Mouse (Mus musculus): ENCODE results near the gene Tymp. TPM values are rescaled to one million over a fixed set of nuclear protein-coding genes. Genes with fewer than 3 reads are reported as not detected.

Tymp gene
- polyA plus RNA-seq, 1 experiment = 1.4 TPM

GRCm38 (mm10) chr15:89353837-89354236, 23.0 kb downstream of the Tymp start:
- no peak for TF ChIP-seq GATA1 (IDR thresholded peaks at IDR 0.05; ENCODE audit: low read length)

- TF ChIP-seq GATA1 (IDR thresholded peaks at IDR 0.05; ENCODE audit: low read length) = no peak
Measured at GRCm38 (mm10) chr15:89352795-89353194, 24.0 kb downstream of the Tymp start.

GRCm38 (mm10) chr15:89352054-89352453, 24.8 kb downstream of the Tymp start:
- TF ChIP-seq GATA1 (IDR thresholded peaks at IDR 0.05; ENCODE audit: low read length) = no peak

GRCm38 (mm10) chr15:89351302-89351701, 25.5 kb downstream of the Tymp start:
- TF ChIP-seq GATA1 (IDR thresholded peaks at IDR 0.05; ENCODE audit: low read length) = no peak

- no peak for TF ChIP-seq GATA1 (IDR thresholded peaks at IDR 0.05; ENCODE audit: low read length)
Measured at GRCm38 (mm10) chr15:89350447-89350846, 26.4 kb downstream of the Tymp start.

DNA sequence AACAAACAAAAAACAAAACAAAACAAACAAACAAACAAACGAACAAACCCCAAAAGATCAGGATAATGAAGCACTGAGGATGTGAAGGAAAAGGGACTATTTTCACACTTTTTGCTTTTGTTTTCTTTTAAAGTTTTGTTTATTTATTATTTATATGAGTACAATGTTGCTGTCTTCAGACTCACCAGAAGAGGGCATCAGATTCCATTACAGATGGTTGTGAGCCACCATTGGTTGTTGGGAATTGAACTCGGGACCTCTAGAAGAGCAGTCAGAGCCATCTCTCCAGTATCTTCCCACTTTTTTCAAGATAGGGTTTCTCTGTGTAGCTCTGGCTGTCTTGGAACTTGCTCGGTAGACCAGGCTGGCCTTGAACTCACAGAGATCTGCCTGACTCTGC, 33.5 kb downstream of the Tymp start:
- no peak for TF ChIP-seq GATA1 (IDR thresholded peaks at IDR 0.05; ENCODE audit: low read length)

DNA sequence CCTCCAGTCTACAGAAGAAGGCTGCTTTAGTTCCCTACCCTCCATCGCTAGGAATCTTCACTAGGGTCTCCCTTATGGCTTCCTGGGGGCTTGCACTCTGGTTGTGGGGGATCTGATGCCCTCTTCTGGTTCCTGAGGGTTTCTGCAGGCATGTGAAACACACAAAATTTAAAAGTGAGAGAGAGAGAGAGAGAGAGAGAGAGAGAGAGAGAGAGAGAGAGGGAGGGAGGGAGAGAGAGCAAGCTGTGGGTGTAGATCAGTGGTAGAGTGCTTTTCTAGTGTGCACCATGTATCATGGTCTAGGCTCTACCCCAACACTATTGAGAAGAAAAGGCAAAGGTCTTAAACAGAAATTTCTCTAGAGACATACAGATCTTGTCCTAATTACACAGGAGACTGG, 35.2 kb downstream of the Tymp start:
- no peak for TF ChIP-seq GATA1 (IDR thresholded peaks at IDR 0.05; ENCODE audit: low read length)

DNA sequence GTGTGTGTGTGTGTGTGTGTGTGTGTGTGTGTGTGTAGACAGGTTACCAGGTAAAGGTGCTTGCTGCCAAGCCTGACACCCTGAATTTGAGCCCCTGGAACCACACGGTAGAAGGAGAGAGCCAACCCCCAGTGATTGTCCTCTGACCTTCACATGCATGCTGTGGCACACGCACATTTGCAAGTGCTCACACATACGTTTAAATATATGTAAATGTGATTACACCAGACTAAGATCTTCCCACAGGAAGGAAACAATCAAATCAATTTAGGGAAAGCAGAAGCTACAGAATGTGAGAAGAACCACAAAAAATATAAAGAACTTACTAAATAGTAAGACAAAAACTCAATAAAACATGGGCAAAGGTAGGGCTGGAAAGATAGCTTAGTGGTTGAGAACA, 36.7 kb downstream of the Tymp start:
- TF ChIP-seq GATA1 (IDR thresholded peaks at IDR 0.05; ENCODE audit: low read length) = no peak

DNA sequence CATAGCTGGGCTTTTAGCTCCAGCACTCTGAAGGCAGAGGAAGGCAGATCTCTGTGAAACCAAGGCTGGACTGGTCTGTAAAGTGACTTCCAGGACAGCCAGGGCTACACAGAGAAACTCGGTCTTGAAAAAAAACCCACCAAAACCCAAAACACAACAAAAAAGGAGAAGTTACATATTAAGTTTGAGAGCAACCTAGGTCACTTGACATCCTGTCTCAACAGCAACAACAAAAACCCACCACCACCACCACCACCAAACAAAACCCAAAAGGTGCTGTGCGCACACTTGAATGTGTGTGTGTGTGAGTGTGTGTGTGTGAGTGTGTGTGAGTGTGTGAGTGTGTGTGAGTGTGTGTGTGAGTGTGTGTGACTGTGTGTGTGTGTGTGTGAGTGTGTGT, 37.1 kb downstream of the Tymp start:
- no peak for TF ChIP-seq GATA1 (IDR thresholded peaks at IDR 0.05; ENCODE audit: low read length)

DNA sequence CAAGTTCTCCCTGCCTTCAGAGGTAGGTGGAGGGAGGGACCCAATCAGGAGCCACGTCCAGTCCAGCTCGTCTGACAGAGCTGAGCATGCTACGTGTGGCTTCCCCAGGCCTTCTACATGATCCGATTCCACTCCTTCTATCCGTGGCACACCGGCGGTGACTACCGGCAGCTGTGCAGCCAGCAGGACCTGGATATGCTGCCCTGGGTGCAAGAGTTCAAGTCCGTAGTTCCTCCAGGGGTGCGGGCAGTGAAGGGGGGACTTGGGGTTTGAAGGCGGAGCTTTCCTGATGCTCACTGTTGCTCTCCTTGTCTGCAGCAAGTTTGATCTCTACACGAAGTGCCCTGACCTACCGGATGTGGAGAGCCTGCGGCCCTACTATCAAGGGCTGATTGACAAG, 40.4 kb downstream of the Tymp start:
- no peak for TF ChIP-seq GATA1 (IDR thresholded peaks at IDR 0.05; ENCODE audit: low read length)

- no peak for TF ChIP-seq GATA1 (IDR thresholded peaks at IDR 0.05; ENCODE audit: low read length)
Measured at GRCm38 (mm10) chr15:89334774-89335537, 41.9 kb downstream of the Tymp start.

DNA sequence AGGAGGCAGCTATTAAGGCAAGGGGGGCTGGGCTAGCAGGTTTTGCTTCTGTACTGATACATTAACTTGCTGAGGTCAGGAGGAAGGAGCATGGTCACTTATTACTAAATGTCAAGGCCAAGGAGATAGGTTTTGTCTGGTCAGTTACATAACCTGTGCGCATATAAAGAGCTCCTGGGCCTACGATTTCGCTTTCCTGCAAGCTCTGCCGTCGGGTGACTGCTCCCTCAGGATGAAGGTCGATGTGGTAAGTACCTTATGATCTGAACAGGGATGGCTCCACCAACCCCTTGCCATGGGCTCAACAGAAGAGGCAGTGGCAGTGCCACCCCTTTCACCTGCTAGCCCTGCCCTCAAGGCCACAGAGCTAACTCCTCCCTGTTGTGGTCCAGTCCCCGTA, 42.6 kb downstream of the Tymp start, which contains the start of gene Miox:
Gene Miox, plus strand, starts transcription at position 128 of the 400 bp plus-strand sequence.
- TF ChIP-seq GATA1 (IDR thresholded peaks at IDR 0.05; ENCODE audit: low read length) = no peak

GRCm38 (mm10) chr15:89326441-89326840, 50.4 kb downstream of the Tymp start:
- TF ChIP-seq GATA1 (IDR thresholded peaks at IDR 0.05; ENCODE audit: low read length) = no peak

DNA sequence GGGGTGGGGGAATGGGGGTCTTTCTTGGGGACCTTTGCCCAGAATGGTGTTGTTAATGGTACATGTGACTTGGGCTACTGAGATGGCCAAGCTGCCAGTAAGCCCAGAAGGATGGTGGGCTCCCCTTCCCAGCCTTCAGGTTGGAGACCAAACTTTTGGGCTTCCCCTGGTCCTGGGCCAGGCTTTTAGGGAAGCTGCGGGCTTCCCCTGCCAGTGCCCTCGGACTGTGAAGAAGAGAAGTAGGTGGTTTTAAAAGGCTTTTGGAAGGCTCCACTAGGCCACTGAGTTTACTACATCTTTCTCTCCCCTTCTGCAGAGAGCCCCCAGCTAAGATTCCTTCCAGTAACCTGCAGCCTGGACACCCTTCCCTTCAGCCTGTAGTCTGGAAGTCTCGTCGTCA, 53.2 kb downstream of the Tymp start:
- no peak for TF ChIP-seq GATA1 (IDR thresholded peaks at IDR 0.05; ENCODE audit: low read length)

DNA sequence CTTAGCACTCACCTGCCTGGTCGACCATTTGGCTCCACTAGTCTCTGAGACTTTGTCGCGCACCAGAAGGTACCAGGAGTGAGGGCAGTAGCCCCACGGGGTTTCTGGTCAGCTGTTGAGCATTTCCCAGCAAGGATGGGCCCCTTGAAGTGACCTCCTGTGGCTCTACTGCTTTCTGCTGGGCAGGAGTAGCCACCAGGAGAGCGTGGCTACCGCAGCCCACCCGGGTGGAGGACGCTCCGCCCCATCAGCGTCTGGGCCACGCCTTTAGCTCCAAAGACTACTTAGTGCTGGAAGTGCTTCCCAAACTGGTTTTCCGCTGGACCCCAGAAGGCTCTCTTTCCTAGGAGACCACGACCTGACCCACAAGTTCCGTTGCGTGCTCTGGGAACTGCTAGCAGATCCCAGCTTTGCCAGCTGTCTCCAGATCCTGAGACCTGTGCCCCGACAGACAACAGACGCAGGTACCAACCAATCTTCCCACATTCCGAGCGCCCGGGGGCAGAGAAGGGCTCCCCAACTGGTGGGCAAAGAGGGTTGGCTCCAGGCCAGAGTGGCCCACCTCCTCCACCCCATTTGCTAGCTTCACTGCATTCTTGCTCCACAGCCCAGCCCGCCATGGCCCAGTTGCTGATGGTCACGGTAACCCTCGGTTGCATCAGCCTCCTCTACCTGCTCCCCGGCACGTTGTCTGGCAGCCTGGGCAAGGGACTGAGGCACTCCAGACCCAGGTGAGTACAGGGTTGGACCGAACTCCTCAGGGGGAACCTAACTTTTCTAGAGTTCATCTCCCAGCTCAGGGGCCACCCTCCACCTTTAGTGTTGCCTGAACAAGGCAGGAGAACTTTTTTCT, 53.9 kb downstream of the Tymp start, which contains the start of gene Adm2:
Gene Adm2, plus strand, starts transcription at position 51 of the 853 bp plus-strand sequence.
- no peak for TF ChIP-seq GATA1 (IDR thresholded peaks at IDR 0.05; ENCODE audit: low read length)

Other genes starting within 250 kb of the Tymp start
- 8.5 and 18.1 TPM in 2 replicates for gene Hdac10, start 248.3 kb downstream of the Tymp start, polyA plus RNA-seq (2012)
- gene Mapk12, start 236.3 kb downstream of the Tymp start, polyA plus RNA-seq (2012) = not detected in 2 replicates
- gene Mapk11, start 227.4 kb downstream of the Tymp start, polyA plus RNA-seq (2012) = not detected in 2 replicates
- gene Plxnb2, start 196.3 kb downstream of the Tymp start, polyA plus RNA-seq (2012) = 0.01 TPM in 1 of 2 replicates, not detected in the other
- 5.3 and 7.2 TPM in 2 replicates for gene Dennd6b, start 180.5 kb downstream of the Tymp start, polyA plus RNA-seq (2012)
- 200 and 336 TPM in 2 replicates for gene Ppp6r2, start 165.5 kb downstream of the Tymp start, polyA plus RNA-seq (2012)
- 140 and 169 TPM in 2 replicates for gene Sbf1, start 61.7 kb downstream of the Tymp start, polyA plus RNA-seq (2012)
- not detected in 2 replicates for gene Adm2, start 54.3 kb downstream of the Tymp start, polyA plus RNA-seq (2012)
- not detected in 2 replicates for gene Miox, start 42.6 kb downstream of the Tymp start, polyA plus RNA-seq (2012)
- gene Lmf2, start 21.4 kb downstream of the Tymp start, polyA plus RNA-seq (2012) = 112 and 120 TPM in 2 replicates
- 87.9 and 95.5 TPM in 2 replicates for gene Ncaph2, start 21.3 kb downstream of the Tymp start, polyA plus RNA-seq (2012)
- gene Sco2, start 3.2 kb downstream of the Tymp start, polyA plus RNA-seq (2012) = 83.8 and 92.0 TPM in 2 replicates
- gene Odf3b, start 2.2 kb upstream of the Tymp start, polyA plus RNA-seq (2012) = not detected in 2 replicates
- not detected in 2 replicates for gene Klhdc7b, start 7.9 kb upstream of the Tymp start, polyA plus RNA-seq (2012)
- gene Syce3, start 33.5 kb upstream of the Tymp start, polyA plus RNA-seq (2012) = not detected in 2 replicates
- gene Cpt1b, start 48.8 kb upstream of the Tymp start, polyA plus RNA-seq (2012) = 0.41 and 0.71 TPM in 2 replicates
- gene C730034F03Rik, start 52.5 kb upstream of the Tymp start, polyA plus RNA-seq (2012) = 0.05 and 0.09 TPM in 2 replicates
- gene Gm44502, start 52.7 kb upstream of the Tymp start, polyA plus RNA-seq (2012) = 0.45 and 1.3 TPM in 2 replicates
- 60.6 and 103 TPM in 2 replicates for gene Chkb, start 52.9 kb upstream of the Tymp start, polyA plus RNA-seq (2012)
- not detected in 2 replicates for gene Mapk8ip2, start 76.9 kb upstream of the Tymp start, polyA plus RNA-seq (2012)
- gene Arsa, start 100.4 kb upstream of the Tymp start, polyA plus RNA-seq (2012) = 57.4 and 62.9 TPM in 2 replicates
- gene Shank3, start 122.6 kb upstream of the Tymp start, polyA plus RNA-seq (2012) = 6.2 and 8.2 TPM in 2 replicates
- gene Acr, start 191.3 kb upstream of the Tymp start, polyA plus RNA-seq (2012) = not detected in 2 replicates
- gene Rabl2, start 214.9 kb upstream of the Tymp start, polyA plus RNA-seq (2012) = 9.2 and 12.9 TPM in 2 replicates